Mouse (Mus musculus) layer of hippocampus, postnatal 10 days (tissue): ENCODE measurements around the gene Evi2. TPM values are rescaled to one million over a fixed set of nuclear protein-coding genes. Genes with fewer than 3 reads are reported as not detected.
A peak's percentile ranks its signal among the peaks of the same experiment; 100 is the strongest.

Experiments
- DNase-seq, 2 experiments: peaks; one replicate each; pipeline ENCODE4 v3.0.0; 2021; ENCODE audit warnings: low spot score in 2 of 2
- long read RNA-seq: library from polyadenylated mRNA; stranded (forward); transcript quantifications from one replicate; pipeline ENCODE4 v2.0.0, GENCODE M21; 2023
- total RNA-seq, 2 experiments: library from RNA; stranded (reverse); gene quantifications; 2 replicates each; pipeline ENCODE4 v1.2.3; 2021

Gene Evi2
- under 1 TPM in 1 of 2 experiments, not detected in 1; 0.13 TPM for total RNA-seq
- long read RNA-seq, partial matches to known transcripts = 0 of 1 reads
- long read RNA-seq, other reads (novel, unspliced or antisense) = 1 of 1 reads

DNA sequence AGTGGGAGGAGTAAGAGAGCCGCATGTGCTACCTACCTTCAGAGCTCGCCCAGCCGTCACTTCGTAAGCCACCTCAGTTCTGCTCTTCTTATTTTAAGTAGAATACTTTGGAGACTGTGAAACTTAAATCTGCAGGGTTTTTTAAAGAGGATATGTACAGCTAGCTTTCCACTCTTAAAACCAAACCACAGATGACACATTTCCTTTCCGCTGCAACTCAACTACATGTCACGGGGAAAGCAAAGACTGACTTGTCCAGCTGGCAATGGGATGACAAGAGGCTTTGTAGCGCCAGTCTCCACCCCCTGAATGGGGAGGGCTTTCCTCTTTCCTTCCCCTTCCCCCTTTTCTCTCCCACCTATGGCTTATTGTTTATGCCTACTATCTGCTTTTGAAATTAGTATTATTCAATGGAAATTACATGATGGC, at the start of gene Evi2, which contains the start of gene Evi2a:
Gene Evi2 (minus strand): TSS at position 257 of the 429 bp plus-strand sequence.
Gene Evi2a (minus strand): TSS at position 277 of the 429 bp plus-strand sequence.
- no peak for DNase-seq

- DNase-seq = peak; percentile 87
Measured at GRCm38 (mm10) chr11:79577741-79578140, 47.4 kb upstream of the Evi2 start.

DNA sequence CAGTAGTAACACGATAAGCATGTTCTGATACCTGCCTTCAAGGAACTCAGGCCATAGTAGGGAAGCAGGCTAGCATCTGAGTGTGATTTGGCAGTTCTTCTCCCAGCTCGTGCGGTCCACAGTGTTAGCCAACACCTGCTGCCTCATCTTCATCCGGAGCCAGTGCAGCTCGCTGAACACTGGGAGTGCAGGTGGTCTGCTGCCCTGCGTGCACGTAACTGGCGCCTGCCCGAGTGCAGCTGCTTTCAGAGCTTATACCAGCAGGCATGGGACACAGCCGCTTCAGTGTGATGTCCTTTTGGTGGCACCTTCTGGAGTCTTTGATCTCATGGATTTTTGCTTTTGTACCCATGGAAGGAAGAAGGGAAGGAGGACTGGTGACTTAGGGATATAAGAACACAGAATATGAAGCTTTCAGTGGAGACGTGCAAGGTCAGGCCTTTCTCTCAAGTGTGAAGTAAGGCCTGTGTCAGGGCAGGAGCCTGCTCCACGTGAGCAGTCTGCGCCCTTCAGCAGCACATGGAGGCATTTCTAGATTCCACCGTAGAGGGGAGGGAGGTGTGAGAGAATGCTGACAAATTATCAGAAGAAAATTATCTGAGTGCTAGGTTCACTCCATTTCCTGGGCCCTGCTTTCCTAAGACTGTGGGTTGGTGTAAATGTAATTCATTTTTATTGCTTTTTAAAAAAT, 45.1 kb upstream of the Evi2 start:
- no peak for DNase-seq

- no peak for DNase-seq
Measured at GRCm38 (mm10) chr11:79573836-79574235, 43.4 kb upstream of the Evi2 start.

DNA sequence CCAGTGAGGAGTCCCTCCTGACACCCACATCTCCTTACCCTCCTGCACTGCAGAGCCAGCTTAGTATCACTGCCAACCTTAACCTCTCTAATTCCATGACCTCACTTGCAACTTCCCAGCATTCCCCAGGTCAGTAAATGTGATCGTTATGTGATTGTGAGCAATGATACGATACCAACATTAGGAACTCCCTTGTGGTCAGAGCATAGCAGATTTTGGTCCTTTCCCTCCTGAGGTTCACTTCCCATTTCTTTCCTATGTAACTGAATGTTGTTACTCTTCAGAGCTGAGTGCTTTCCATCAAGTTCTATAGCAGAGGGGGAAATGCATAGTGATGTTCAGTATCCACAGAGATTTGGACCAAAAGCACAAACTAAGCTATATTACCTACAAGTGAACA, 39.9 kb upstream of the Evi2 start:
- DNase-seq = no peak

GRCm38 (mm10) chr11:79568197-79568911, 38.0 kb upstream of the Evi2 start:
- DNase-seq = no peak

DNA sequence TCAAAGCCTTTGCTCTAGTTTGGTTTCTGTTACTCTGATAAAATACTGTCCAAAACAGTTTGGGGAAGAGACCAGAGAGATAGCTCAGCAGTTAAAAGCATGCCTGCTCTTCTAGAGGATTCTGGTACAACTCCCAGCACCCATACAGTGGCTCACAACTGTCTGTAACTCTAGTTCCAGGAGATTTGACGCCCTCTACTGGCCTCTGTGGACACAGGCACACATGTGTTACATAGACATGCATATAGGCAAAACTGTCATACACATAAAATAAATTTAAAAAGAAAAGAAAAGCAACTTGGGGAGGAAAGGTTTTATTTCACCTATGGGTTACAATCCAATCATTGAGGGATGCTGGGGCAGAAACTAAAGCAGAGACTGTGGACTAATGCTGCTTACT, 36.6 kb upstream of the Evi2 start:
- DNase-seq = no peak

DNA sequence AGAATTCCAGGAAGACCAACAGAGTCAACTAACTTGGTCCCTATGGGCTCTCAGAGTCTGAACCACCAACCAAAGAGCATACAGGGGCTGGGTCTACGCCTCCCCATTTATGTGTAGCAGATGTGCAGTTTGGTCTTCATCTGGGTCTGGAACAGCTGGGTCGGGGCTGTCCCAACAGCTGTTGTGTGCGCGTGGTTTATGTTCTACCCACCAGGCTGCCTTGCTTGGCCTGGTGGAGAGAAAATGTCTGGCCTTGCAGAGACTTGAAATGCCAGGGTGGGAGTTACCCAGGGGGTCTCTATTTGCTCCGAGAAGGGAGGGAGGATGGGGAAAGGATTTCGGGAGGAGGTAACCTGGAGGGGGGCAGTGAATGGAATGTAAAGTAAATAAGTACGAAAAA, 33.1 kb upstream of the Evi2 start:
- DNase-seq = no peak

DNA sequence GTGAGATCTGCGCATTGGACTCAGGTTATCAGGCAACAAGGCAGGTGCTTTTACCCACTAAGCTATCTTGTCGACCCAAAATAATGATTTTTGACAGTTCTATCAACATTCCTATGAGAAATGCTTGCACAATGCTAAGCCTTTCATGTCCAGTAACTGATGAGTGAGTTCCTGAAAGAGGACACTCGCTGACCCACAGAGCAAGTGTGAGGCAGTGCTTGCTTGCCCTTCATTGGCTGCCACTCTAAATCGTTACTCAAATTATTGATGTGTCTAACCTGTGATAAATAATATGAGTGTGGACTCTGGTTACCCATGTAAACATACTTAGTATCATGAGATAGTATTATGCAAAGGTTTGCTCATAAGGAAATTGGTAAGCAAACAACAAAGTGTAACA, 30.1 kb upstream of the Evi2 start:
- no peak for DNase-seq

GRCm38 (mm10) chr11:79552622-79553021, 22.2 kb upstream of the Evi2 start:
- no peak for DNase-seq

DNA sequence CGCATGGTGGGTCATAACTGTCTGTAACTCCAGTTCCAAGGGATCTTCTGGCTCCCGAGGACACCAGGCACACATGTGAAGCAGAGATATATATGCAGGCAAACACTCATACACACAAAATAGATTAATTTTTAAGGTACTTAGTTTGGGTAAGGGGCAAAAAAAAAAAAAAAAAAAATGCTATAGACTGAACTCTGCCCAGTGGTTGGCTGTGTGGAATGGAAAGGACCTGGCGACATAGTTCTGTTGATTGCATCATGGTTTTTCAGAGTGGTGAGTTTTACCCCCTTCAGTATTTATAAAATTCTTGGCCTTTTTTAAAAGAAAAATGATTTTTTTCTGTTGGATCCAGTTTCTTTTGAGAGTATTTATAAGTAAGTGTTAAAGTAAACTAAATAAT, 5.9 kb upstream of the Evi2 start:
- DNase-seq = no peak

GRCm38 (mm10) chr11:79535554-79535953, 5.2 kb upstream of the Evi2 start:
- no peak for DNase-seq

DNA sequence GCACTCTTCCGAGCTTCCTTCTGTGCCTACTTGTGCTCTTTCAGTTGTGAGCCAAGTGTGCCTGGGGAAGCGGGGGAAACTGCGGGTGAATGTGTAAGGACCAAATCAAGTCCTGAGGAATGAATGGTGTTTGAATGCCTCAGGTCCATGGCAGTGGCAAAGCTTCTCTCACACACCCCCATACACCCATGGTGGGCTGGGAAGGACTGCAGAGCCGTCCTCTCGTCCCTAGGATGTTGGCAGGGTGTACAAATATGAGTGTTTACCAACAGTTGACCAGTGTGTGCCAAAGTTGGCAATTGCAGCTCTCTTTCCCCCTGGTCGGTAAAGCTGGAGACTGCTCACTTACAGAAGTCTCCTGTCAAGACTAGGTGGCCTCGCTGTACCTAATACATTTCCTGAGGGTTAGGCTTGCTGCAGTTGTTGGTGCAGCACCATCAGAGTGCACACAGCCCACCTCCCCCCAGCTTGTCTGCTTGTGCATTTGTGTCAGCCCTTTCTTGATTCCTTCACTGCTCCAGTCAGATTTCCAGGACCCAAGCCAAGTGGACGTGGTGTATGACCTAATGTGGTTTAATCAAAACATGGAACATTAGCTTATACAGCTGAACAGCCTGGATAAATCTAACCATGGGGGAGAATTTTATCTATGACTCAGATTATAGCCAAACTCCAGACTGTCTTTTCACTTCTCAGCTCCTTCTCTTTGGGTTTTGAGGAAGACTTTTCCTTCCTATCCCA, 3.7 kb upstream of the Evi2 start:
- peak in 1 of 2 experiments; percentile 21 for DNase-seq

DNA sequence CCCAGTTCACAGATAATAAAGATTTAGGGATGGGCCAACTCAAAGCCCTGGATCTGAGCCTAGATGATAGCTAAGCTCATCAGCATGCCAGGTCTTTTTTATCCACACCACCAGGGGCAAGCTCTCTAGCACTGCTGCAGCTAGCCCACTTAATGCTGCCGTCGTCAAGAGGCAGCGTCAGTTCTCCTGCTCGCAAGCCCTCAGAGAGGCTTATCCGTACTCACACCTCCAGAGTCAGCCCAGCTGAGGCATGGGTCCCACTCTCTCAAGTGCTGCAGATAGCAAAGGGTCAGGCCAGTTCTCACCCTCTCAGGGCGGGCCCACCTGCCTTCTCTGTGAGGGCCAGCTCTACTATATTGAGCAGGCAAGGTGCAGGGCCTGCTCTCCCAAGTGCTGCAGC, 2.9 kb upstream of the Evi2 start:
- no peak for DNase-seq

DNA sequence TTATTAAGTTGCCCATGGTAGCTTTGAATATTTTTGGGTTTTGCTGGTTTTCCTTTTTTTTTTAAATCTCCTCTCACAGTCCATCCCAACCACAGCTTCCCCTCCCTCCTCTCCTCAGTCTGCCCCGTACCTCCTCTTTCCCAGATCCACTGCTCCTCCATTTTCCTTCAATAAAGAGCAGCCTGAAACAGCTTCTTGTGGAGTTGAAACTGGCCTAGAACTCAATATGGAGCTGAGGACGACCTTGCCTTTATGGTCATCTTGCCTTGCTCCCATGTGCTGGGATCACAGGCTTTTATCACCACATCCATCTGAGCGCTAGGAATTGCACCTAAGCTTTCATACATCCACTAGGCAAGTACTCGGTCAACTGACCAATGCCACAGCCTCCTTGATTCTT, 1.1 kb upstream of the Evi2 start:
- DNase-seq = no peak

DNA sequence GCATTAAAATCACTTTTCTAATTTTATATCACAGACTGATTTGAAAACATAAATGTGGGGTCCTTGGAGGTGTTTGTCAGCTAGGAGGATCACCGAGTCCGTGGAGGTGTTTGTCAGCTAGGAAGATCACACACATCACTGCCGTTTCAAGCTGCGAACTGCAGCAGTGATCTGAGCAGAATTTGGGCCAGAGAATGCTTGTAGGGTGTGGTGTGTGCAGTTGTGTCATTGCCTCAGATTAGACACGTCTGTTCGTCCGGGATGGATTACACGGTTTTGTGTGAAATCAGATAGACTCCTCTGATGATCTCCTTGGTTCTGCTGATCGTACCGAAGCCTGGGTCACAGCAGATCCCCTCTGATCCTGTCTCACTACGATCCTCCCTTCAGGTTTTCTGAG, 385 bp upstream of the Evi2 start:
- DNase-seq = no peak

GRCm38 (mm10) chr11:79529736-79530135, 653 bp downstream of the Evi2 start:
- DNase-seq = no peak

DNA sequence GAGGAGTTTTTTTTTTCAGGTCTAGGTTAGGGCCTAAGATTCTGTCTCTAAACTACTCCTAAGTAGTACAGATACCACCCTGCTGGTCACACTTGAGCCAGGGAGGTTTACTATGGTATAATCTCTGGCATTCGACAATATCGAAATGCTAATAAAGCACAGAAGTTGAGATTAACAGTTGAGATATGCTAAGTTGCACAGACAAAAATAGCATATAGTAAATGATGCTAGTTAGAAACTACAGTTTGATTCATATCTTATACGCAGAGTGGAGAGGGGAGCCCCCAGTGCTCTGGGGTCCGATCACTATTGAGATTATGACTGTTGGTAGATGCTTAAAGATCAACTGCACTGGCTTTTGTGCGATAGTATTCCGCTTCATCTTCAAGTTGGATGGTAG, 1.2 kb downstream of the Evi2 start:
- no peak for DNase-seq

DNA sequence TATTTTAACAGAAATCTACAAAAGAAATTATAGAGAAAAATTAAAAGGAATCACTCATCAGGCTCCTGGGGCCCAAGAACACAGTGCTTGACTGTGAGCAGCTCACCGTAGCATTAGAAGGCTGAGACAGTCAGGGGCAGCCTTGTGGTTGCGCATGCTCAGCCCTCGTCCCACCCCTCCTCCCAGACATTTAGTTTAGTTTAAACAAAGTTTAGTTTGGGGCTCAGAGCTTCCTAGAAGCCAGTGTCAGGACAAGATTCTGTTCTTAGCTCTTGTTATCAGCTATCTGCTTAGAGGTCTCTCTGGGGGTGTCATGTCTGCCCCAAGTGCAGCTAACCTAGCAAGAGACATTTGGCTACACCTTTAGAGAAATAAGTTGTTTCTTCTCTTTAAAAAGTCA, 1.8 kb downstream of the Evi2 start:
- DNase-seq = no peak

DNA sequence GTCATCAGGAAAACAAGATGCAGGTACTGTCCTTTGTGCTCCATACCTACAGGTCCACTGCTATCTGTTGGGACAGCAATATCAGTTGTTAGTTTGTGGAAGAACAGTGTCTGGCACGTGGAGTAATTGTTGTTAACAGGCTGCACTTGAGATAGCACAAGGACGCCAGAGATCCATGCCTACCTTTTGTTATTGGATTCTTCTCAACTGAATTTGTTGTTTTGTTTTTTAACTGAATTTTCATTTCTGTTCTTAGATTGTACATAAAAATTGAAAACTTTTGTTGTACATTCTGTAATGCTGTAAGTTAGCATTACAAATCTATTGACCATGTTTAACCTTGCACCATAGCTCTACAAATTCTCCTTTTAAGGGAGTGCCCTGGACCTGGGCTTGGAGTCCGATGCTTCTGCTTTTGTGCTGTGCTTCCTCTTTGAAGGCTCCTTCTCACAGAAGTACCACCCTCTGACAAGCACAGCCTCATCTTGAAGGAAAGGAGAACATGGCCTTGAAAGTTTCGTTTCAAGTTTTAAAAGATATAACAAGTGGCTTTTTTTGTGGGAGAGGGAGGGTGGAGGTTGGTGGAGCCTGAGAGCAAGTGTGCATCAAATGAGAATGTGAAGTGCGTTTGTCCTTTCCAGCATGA, 2.5 kb downstream of the Evi2 start:
- no peak for DNase-seq

DNA sequence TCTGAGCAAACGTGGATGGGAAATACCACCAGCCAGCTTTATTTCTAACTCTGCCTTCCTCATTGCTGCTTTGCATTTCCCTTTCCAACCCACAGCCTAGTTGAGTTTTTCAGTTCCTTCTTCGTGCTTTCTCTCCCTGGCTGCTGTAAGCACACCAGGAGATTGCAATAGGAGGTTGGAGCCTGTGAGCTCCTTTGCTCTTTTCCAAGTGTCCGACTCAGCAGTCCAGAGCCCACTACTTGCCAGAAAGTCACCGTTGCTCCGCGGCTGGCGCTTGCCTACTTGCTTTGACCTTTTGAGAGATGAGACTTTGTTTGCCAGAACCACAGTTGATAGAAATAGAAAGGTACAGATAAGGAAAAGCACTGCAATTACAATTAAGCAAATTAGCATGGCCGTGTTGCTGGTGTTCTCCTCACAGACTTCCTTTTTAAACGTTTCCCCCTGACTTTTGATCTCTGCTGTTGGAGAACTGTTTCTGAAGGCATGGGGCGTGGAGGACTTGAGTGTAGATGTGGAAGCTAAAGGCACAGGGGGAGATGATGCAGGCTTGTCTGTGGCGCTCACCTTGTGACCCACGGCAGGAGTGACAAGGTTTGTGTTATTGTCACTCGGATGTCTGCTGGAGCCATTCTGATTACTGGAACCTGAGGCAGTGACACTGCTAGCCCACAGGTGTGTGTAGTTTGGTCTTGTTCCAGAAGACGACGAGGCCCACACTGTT, 3.2 kb downstream of the Evi2 start:
- peak in 1 of 2 experiments; percentile 17 for DNase-seq
